Mouse (Mus musculus) limb, embryonic 14.5 days (tissue): ENCODE measurements around the gene C87436. TPM values are rescaled to one million over a fixed set of nuclear protein-coding genes. Genes with fewer than 3 reads are reported as not detected.
A peak's percentile ranks its signal among the peaks of the same experiment; 100 is the strongest.

Experiments
- ATAC-seq: fragments of 200-750 bp; cut with Nextera tagmentation; 2 replicates; pipeline ENCODE4 v1.8.0; 2017; ENCODE audit warnings: low read depth, moderate number of reproducible peaks, moderate TSS enrichment; ENCODE audit not compliant: low FRiP score
- DNase-seq: peaks from one replicate; pipeline ENCODE4 v3.0.0-alpha.2; 2015; ENCODE audit warnings: low spot score
- H3K27ac ChIP-seq: fragments of 300-500 bp; sonication (generic); replicated peaks from 2 replicates; pipeline ENCODE4 v1.5.1; 2014; ENCODE audit warnings: low read depth, mild to moderate bottlenecking, low read length, moderate library complexity, mixed read lengths
- H3K27me3 ChIP-seq: fragments of 300-500 bp; sonication (generic); 2 replicates; pipeline ENCODE4 v1.6.1; 2014; ENCODE audit warnings: low read length, mixed read lengths; ENCODE audit not compliant: control insufficient read depth, insufficient read depth
- H3K36me3 ChIP-seq: fragments of 300-500 bp; sonication (generic); 2 replicates; pipeline ENCODE4 v1.6.1; 2014; ENCODE audit warnings: mild to moderate bottlenecking, low read length, moderate library complexity, mixed read lengths; ENCODE audit not compliant: control insufficient read depth, insufficient read depth
- H3K4me1 ChIP-seq: fragments of 300-500 bp; sonication (generic); 2 replicates; pipeline ENCODE4 v1.6.1; 2014; ENCODE audit warnings: antibody characterized with exemption, low read length, mixed read lengths; ENCODE audit not compliant: control insufficient read depth, insufficient read depth
- H3K4me2 ChIP-seq: fragments of 300-500 bp; sonication (generic); replicated peaks from 2 replicates; pipeline ENCODE4 v1.6.1; 2014; ENCODE audit warnings: low read depth, mild to moderate bottlenecking, low read length, moderate library complexity; ENCODE audit not compliant: severe bottlenecking
- H3K4me3 ChIP-seq: fragments of 300-500 bp; sonication (generic); replicated peaks from 2 replicates; pipeline ENCODE4 v1.5.1; 2014; ENCODE audit warnings: low read length
- H3K9ac ChIP-seq: fragments of 300-500 bp; sonication (generic); 2 replicates; pipeline ENCODE4 v1.6.1; 2014; ENCODE audit warnings: mild to moderate bottlenecking, low read depth, low read length, moderate library complexity; ENCODE audit not compliant: severe bottlenecking
- H3K9me3 ChIP-seq: fragments of 300-500 bp; sonication (generic); 2 replicates; pipeline ENCODE4 v1.6.1; 2016; ENCODE audit warnings: low read length; ENCODE audit not compliant: control insufficient read depth
- POLR2A ChIP-seq: fragments of 200-500 bp; IDR thresholded peaks from 2 replicates; pipeline ENCODE4 v1.8.0; 2012; ENCODE audit warnings: inconsistent platforms, mild to moderate bottlenecking, moderate library complexity, borderline replicate concordance; ENCODE audit not compliant: insufficient read depth, insufficient read length; ENCODE audit errors: extremely low read depth
- WGBS: fragments of 180-500 bp; shearing (Covaris S2); extraction: QIAGEN DNeasy Blood & Tissue Kit; methylation state at CpG from one replicate; pipeline ENCODE4 v1.1.7; 2014; 5-methylcytosine and 5-hydroxymethylcytosine counted together
- polyA plus RNA-seq, 2 experiments: library from polyadenylated mRNA; depleted of rRNA in 1 of 2; stranded (reverse) in 1 of 2; unstranded in 1 of 2; fragments of >200 nt; fragmentation: Nextera tagmentation in 1 of 2; extraction: Ambion mirVana in 1 of 2; gene quantifications; 2 replicates each; pipeline versions ENCODE4 v1.2.1 to v1.2.3; 2012 to 2014

The C87436 gene
- polyA plus RNA-seq, 2 experiments, result 19.1 to 20.6 TPM

DNA sequence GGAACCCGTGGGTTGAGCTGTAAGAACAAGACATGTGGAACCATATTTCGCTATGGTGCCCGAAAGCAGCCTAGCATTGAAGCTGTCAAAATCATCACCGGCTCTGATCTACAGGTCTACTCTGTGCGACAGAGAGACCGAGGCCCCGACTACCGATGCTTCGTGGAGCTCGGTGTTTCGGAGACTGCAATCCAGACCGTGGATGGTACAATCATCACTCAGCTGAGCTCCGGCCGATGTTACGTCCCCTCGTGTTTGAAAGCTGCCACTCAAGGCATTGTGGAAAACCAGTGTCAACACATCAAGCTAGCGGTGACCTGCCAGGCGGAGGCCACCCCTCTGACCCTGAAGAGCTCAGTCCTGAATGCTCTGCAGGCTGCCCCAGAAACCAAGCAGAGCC lies 7.4 kb downstream of the C87436 start:
- H3K27me3 ChIP-seq, result no peaks in the 10 kb centered on the region
- H3K27ac ChIP-seq, result no peak overlapping the region
- H3K9me3 ChIP-seq, result no peaks in the 10 kb centered on the region
- DNase-seq (no peak), ATAC-seq (no peak)
- 93% methylated on average over 18 of the region's 18 CpGs for WGBS
- no peaks in the 10 kb centered on the region for H3K4me1 ChIP-seq
- H3K36me3 ChIP-seq, result peaks cover 52% of the 10 kb centered on the region
- TF ChIP-seq POLR2A, result no peak
- H3K4me2 ChIP-seq, result no peak overlapping the region
- no peak overlapping the region for H3K4me3 ChIP-seq
- H3K9ac ChIP-seq, result no peak overlapping the region

DNA sequence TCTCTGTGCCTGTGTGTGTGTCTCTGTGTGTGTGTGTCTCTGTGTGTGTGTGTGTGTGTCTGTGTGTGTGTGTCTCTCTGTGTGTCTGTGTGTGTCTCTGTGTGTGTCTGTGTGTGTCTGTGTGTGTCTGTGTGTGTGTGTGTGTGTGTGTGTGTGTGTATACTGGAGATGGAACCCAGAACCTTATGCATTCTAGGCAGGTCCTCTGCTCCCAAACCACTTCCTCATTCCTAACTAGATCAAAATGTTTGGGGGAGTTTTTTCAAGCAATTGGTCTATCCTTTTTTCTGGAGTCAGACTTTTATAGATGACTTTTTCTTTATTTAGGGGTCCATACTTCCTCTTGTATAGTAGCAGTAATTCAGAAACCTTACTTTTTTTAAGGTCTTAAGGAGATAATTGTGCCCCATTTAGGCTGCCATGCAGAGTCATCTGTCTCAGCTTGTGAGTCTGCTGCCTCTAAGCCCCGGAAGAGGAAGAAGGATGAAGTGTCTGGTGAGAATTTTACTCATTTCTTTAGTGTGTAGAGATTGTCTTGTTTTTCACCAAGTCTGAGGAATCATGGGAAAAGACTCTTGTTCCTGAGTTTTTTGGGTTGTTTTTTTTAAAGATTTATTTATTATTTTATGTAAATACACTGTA lies 8.9 kb downstream of the C87436 start:
- ATAC-seq, result no peak
- H3K27ac ChIP-seq, result no peak overlapping the region
- H3K9ac ChIP-seq, result no peak overlapping the region
- H3K9me3 ChIP-seq, result no peaks in the 10 kb centered on the region
- H3K4me2 ChIP-seq, result no peak overlapping the region
- H3K4me1 ChIP-seq, result no peaks in the 10 kb centered on the region
- peaks cover 59% of the 10 kb centered on the region for H3K36me3 ChIP-seq
- 90% methylated on average over 1 of the region's 1 CpGs for WGBS
- no peak for TF ChIP-seq POLR2A
- no peaks in the 10 kb centered on the region for H3K27me3 ChIP-seq
- DNase-seq, result no peak
- H3K4me3 ChIP-seq, result no peak overlapping the region

DNA sequence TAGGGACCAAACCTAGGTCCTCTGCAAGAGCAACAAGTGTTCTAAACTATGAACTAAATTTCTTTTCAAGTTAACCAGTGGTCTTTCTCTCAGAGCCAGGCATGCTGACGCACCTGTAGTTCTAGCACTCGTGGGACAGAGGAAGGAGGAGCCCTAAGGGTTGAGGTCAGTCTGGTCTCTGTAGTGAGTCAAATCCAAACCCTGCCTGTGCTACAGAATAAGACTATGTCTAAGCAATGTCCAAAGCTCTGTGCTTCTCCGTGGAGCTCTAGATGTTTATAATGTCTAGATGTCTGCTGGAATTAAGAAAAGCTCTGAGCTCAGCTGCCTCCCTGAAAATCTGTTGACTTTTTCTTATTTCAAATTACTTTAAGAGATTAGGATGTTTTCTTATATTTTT lies 18.6 kb downstream of the C87436 start:
- no peak overlapping the region for H3K27ac ChIP-seq
- peaks cover 59% of the 10 kb centered on the region for H3K36me3 ChIP-seq
- TF ChIP-seq POLR2A, result no peak
- 87% methylated on average over 3 of the region's 3 CpGs for WGBS
- H3K4me3 ChIP-seq, result no peak overlapping the region
- H3K9me3 ChIP-seq, result no peaks in the 10 kb centered on the region
- H3K4me2 ChIP-seq, result no peak overlapping the region
- H3K4me1 ChIP-seq, result no peaks in the 10 kb centered on the region
- H3K9ac ChIP-seq, result no peak overlapping the region
- H3K27me3 ChIP-seq, result no peaks in the 10 kb centered on the region
- ATAC-seq, result no peak
- DNase-seq, result no peak

DNA sequence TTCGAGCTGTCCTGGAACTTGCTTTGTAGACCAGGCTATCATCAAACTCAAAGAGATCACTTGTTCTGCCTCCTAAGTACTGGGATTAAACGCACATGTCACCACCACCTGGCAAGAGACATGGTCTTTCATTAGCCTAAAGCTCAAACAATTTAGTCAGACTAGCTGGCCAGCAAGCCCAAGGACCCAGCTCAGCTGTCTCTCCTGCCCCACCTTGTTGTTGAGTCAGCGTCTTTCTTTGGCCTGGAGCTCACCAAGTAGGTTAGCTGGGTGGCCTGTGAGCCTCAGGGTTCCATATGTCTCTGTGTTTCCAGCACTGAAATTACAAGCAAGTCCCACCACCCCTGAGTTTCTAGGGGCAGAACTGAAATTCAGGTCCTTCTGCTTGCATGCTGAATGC lies 24.9 kb downstream of the C87436 start:
- no peak overlapping the region for H3K9ac ChIP-seq
- H3K4me3 ChIP-seq, result no peak overlapping the region
- TF ChIP-seq POLR2A, result no peak
- H3K27ac ChIP-seq, result no peak overlapping the region
- no peak overlapping the region for H3K4me2 ChIP-seq
- H3K9me3 ChIP-seq, result no peaks in the 10 kb centered on the region
- 88% methylated on average over 3 of the region's 3 CpGs for WGBS
- peaks cover 48% of the 10 kb centered on the region for H3K36me3 ChIP-seq
- no peak for DNase-seq
- no peak for ATAC-seq
- no peaks in the 10 kb centered on the region for H3K4me1 ChIP-seq
- no peaks in the 10 kb centered on the region for H3K27me3 ChIP-seq

DNA sequence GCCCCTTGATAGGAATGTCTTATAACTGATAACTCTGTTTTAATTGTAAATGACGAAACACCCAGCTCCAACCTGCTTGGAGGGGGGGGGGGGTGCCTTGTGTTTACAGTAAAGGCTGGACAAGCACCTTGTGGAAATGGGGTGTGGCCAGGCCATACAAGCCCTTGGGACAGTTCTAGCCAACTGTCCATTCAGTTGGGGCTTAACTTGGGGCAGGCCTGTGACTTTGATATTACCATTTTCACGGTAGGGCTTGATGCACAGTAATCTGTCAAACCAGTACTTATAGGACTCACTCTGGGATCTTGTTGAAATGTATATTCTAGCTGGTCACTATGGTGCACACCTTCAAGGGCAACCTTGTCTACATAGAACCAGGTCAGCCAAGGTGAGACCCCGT lies 33.1 kb downstream of the C87436 start:
- Histone ChIP-seq H3K4me2 (peak overlapping the region; percentile 79), H3K27me3 (no peaks in the 10 kb centered on the region), H3K9me3 (no peaks in the 10 kb centered on the region), H3K9ac (no peak overlapping the region), H3K4me1 (peaks cover 13% of the 10 kb centered on the region), H3K36me3 (peaks cover 22% of the 10 kb centered on the region; the same call in 1 of the 2 replicates), H3K4me3 (0 out of 2 replicates have a peak overlapping the region, but pooled peaks have one; percentile 40), H3K27ac (peak overlapping the region; percentile 89)
- no peak for ATAC-seq
- WGBS, result 93% methylated on average over 3 of the region's 3 CpGs
- no peak for TF ChIP-seq POLR2A
- no peak for DNase-seq

DNA sequence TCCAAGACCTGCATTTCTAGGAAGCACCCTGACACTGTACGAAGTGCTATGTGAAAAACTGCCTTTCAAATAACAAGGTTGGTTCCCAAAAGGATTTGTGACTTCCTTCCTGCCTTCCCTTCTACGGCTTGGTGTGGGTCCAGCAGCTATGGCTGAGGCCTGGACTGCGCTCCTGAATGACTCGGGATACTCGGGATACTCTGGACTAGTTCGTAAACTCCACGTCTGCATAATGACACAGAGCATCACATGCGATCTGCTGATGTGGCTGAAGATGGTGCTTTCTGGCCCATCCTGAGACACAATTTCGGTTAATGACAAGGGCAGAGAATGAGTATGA lies 33.6 kb downstream of the C87436 start:
- DNase-seq (no peak), ATAC-seq (peak; percentile 5; the same call in 1 of the 2 replicates)
- H3K27ac ChIP-seq, result peak overlapping the region; percentile 89
- H3K4me3 ChIP-seq, result peak overlapping the region; percentile 40
- 22% methylated on average over 9 of the region's 9 CpGs for WGBS
- no peak for TF ChIP-seq POLR2A
- H3K9ac ChIP-seq, result peak overlapping the region; percentile 55
- H3K4me2 ChIP-seq, result peak overlapping the region; percentile 79
- H3K4me1 ChIP-seq, result peaks cover 13% of the 10 kb centered on the region
- H3K27me3 ChIP-seq, result no peaks in the 10 kb centered on the region
- no peaks in the 10 kb centered on the region for H3K9me3 ChIP-seq
- peaks cover 19% of the 10 kb centered on the region; the same call in 1 of the 2 replicates for H3K36me3 ChIP-seq
